Mouse (Mus musculus) brain, adult 2 months (tissue): ENCODE measurements around the gene Frmd4b.
"Not testable (repeated sequence)": the region's sequence is repeated elsewhere in the genome, so short reads cannot be mapped to it uniquely, and the experiment has no call there.

Experiments
- DNase-seq: peaks from one replicate; pipeline ENCODE4 v3.0.0; 2011; ENCODE audit warnings: low read depth, low spot score

The Frmd4b gene

DNA sequence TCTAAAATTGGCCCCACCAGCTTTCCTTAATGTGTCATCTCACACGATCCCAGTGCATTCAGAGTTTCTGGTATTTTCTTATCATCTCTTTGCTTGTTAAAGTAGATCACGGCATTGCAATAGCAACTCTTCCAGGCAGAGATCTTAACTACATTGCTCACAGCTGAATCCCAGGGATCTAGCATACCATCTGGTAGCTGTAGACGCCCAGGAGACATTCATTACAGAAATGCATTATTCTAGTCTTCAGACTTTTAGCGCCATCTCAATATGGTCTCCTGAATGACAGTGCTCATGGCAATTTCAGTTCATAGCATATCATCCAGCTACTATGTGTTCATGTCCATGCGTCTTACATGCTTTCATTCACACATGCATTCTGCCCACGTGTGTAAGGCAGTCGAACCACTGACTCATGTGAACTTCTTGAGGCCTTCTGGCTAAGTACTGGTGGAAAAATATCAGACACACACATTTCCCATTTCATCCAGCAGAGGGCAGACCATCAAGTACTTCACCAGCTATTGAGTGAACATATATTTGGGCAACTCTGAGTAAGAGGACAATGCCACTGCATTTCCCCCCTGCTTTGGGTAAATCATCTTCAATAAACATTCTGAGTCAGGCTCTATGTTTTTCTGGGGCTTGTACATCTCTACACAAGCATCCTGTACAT is 197.4 kb downstream of the Frmd4b start:
- peak; percentile 91 for DNase-seq

GRCm38 (mm10) chr6:97416972-97417554 is 200.3 kb downstream of the Frmd4b start:
- peak; percentile 73 for DNase-seq

- not testable (repeated sequence) for DNase-seq
Measured at GRCm38 (mm10) chr6:97415578-97415977, 201.8 kb downstream of the Frmd4b start.

DNA sequence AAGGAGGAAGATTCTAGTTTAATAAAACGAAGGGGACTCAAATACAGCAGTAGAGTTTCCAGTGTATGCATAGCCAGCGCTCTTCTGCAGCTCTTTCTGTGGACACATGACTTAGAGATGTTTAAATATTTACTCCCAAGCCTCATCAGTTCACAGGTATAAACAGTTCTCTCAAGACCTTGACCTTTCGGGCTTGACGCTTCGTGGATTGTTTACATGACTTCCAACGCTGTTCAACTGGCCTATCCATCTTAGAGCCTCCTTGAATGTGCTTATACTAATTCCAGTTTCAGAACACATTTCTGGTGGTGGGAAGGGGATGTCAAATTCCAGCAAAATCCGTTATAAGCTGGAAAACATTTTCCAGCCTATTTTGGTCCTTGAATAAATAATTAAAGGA is 203.9 kb downstream of the Frmd4b start:
- DNase-seq = no peak

DNA sequence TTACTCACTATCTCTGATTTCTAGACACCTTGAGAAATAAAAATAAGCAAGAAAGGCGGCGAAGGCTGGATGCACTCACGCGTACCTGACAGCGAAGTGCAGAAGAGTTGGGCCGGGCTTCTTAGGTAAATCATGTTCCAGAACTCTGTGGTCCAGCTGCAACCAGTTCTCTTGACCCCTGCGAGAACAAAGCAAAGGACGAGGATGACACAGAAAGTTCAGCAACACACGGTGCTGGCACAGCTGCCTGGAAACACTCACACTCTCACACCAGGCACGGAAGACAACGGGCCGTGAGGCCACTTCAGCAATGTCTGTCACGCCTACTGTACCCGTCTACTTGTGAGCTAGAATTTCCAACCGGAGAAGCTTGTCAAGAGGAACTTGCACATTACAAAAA is 204.9 kb downstream of the Frmd4b start:
- DNase-seq = no peak

- DNase-seq = no peak
Measured at GRCm38 (mm10) chr6:97411327-97411726, 206.0 kb downstream of the Frmd4b start.

GRCm38 (mm10) chr6:97409467-97410239 is 207.7 kb downstream of the Frmd4b start:
- DNase-seq = no peak

- DNase-seq = no peak
Measured at GRCm38 (mm10) chr6:97407914-97408313, 209.4 kb downstream of the Frmd4b start.

GRCm38 (mm10) chr6:97407425-97407824 is 209.9 kb downstream of the Frmd4b start:
- DNase-seq = no peak

DNA sequence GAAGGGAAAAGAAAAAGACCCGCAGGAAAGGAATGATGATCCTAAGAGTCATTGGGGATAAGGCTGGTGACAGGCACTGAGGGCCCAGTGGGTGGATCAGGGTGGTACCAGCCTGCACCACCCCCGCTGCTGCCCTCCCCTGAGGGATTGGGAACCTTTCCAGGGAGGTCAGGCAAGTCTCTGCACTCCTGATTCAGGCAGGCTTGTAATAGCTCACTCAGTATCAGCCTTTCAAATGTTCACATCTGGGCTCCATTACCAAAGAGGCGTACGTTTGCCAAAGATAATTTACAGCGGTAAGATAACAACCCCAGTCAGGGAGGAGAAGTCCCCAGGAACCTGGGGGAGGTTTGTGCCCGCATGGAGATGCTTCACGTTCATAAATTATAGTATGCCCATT is 212.0 kb downstream of the Frmd4b start:
- peak; percentile 89 for DNase-seq

DNA sequence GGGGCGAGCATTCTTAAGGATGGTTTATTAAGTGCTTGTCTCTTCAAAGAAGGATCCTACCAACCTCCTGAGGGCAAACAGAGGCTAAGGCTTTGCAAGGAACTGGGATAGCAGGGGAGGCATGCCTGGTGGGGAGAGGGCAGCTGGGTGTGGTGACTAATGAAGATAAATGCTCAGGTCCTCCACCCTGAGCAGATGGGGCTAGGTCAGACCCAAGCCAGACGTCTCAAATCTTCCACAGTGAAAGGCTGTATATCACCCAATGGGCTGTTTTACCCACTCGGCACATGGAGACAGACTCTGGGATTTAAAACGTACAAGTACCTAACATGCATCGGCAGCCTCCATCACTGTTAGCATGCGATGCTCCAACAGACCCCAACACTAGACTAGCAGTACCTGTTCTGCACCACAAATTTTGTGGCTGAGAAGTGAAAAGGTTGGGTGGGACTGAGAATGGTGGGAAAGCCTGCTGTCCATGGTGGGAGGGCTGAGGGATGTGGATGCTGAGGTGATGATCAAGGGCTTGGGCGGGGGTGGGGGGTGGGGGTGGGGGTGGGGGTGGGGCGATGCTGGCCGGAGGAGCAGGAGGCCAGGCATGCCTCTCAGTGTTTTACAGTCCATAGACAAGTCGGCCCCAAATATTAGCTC is 214.4 kb downstream of the Frmd4b start:
- DNase-seq = no peak

GRCm38 (mm10) chr6:97400446-97400845 is 216.9 kb downstream of the Frmd4b start:
- no peak for DNase-seq

GRCm38 (mm10) chr6:97397935-97398334 is 219.4 kb downstream of the Frmd4b start:
- no peak for DNase-seq

DNA sequence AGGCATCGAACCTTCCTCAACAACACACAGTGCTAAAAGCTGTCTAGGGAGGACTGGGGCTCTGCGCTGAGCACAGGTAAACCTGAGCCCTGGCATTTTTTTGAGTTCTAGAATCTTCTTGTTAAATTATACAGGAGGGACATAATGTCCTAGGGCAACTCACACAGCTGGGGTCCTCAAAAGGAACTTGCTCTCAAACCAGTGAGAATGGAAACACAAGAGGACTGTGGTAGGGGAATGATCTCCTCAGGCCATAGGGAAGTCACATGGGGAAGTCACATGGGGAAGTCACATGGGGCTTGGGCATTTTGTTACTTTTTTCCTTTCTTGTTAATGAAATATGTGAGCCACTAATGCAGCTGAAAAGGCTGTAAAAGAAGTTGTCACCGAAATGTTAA is 220.4 kb downstream of the Frmd4b start:
- no peak for DNase-seq

GRCm38 (mm10) chr6:97396351-97396956 is 220.9 kb downstream of the Frmd4b start:
- DNase-seq = no peak

DNA sequence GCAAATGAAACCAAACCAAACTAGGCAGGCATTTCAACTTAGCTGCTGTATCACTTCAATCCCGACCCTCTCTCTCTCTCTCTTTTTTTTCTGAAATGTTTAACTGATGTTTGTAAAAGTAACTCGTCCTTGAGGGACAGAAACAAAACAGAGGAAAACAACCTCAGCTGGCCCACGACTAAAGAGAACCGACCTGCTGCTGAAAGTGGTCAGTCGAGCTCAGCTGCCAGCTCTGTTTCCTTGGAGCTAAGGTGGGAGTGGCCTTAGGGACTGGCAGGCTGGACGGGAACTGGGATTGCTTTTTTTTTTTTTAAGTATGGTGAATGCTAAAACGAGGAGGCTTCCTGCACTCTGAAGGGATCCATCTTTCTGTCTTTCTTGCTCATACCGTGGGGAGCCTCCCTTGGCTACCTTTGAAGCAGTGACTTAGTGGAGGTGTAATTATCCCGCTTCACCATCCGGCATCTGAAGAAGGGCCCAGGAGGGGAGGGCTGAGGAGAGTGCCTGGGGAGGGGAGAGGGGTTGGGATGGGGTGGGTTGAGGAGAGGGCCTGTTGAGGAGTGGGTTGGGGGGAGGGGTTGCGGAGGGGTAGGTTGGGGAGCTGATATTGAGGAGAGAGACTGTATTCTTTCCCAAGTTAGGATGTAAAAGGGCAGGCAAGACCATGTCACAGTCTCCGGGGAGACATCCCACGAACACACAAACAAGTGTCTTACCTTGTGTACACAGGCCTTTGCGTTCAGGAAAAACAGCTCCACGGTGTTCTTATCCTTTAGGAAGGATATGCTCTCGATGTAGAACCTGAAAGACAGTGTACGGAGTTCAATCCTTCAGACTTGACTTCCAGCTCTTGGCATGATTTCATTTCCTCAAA is 221.6 kb downstream of the Frmd4b start:
- DNase-seq = no peak

DNA sequence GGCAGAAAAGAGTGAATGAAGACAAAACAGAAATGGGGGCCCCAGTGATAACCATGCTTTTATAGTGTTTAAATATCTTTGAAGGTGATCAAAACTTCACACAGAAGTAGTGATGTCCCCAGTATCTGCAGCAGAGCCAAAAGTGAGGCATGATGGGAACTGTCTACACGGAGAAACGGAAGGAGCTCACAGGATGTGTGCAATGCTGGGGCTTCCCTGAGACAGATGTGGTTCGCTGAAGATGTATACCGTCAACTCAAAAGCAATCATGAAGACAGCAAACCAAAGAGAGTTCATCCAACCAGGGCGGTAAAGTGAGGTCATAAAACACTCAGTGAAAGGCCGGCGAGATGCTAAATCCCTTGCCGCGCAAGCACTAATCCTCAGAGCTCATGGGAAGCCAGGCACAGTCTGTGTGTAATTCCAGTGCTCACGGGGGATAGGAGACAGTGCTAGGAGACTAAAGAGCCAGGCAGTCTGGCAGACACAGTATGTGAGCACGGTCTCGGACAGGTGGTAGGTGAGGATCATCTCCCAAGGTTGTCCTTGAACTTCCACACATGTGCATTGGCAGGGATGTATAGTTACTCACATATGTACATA is 222.8 kb downstream of the Frmd4b start:
- no peak for DNase-seq

GRCm38 (mm10) chr6:97392912-97393311 is 224.4 kb downstream of the Frmd4b start:
- DNase-seq = peak; percentile 49

DNA sequence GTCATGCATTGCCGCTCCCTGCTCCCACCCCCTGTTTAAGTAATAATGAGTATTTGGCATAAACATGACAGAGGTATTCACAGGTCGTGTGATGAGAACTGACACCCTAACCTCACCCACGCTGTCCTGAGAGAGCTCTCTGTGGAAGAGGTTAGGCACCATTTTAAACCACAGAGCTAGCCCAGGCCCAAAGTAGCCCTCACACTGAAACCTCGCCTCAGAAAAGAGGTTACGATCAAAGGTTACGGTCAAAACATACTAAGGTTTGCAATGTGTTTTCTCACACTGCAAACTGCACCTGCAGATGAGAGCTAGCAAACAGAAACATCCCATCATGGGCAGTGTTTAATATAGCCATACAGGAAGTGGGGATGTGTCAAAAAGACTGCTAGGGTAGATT is 230.0 kb downstream of the Frmd4b start:
- DNase-seq = no peak

DNA sequence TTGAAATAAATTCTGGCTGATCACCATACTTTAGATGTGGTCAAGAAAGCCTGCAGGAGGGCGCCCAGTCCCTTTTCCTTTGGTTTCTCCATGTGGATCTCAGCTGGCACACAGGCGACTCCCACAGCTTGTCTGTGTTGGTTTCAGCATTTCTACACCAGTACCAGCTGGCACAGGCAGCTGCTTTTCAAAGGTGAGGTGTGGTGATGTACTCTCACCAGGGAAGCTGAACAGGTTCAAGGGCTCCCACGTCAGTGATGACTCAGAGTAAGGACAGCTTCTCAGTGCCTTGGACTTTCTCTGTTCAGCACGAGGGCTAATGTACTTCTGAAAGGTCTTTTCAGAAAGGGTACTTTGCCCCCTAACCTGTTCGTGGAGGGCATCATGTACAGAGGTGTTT is 232.4 kb downstream of the Frmd4b start:
- DNase-seq = no peak

DNA sequence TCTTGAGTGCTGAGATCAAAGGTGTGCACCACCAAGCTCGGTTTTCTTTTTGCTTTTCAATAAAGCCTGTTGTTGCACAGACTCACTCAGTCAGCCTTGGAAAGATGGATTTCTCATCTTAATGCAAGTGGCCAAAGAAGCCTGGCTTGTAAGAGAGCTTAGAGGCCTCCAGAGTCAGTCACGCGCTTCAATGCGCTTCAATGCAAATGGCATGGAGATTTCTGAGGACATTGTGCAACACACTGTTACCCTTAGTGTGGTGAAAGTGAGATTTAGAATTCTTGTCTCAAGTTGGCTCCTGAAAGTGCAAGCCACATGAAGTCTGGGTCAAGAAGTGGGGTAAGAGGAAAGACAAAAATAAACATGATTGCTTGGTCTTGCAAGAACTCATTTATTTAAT is 236.1 kb downstream of the Frmd4b start:
- no peak for DNase-seq
